Mouse (Mus musculus) left cerebral cortex, adult 6 months (tissue): Measurements from ENCODE around the gene H2-M10.3. TPM values are rescaled to one million over a fixed set of nuclear protein-coding genes. Genes with fewer than 3 reads are reported as not detected.

Experiments used
- long read RNA-seq, 2 experiments: library from polyadenylated mRNA; unstranded; transcript quantifications; one replicate each; pipeline ENCODE4 v2.0.0; 2019 to 2020
- polyA plus RNA-seq: library from polyadenylated mRNA; unstranded; fragments of <200 nt; fragmentation: Nextera tagmentation; gene quantifications from 2 replicates; pipeline ENCODE4 v1.2.3, GENCODE M21; 2021

Gene H2-M10.3
- not detected in 2 replicates for polyA plus RNA-seq
- long read RNA-seq, experiment 1, result 0 reads
- long read RNA-seq, experiment 2, result 0 reads

DNA sequence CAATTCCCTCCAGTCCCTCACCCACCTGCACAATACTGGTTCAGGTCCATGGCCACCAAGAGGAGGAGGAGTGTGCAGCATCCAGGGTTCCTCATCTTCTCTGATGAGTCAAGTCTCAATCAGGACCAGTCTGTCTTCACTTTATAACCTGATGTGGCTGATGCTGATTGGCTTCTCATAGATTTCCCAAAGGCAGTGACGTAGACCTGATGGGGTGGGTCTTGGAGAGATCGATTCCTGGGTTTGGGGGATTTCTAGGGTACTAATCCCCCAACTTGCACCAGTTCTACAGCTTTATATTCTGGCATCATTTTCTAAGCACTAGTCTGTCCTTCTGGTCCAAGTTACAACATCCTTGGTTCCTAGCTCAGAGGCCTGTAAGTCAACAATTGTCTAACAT is at the start of gene H2-M10.3:
Gene H2-M10.3 (minus strand): TSS at position 101 of the 400 bp plus-strand sequence.

DNA sequence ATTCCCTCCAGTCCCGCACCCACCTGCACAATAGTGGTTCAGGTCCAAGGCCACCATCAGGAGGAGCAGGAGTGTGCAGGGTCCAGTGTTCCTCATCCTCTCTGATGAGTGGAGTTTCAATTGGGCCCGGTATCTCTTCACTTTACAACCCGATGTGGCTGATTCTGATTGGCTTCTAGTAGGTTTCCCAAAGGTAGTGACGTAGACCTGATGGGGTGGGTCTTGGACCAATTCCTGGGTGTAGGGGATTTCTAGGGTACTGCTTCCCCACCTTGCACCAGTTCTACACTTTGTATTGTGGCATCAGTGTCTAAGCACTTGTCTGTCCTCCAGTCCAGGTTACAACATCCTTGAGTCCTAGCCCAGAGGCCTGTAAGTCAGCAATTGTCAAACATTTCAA is 42.2 kb downstream of the H2-M10.3 start, which contains the start of gene H2-M10.1:
Gene H2-M10.1 (minus strand): TSS at position 101 of the 400 bp plus-strand sequence.

Other genes with a start within 250 kb of the H2-M10.3 start
- gene Gm19684, start 246.7 kb downstream of the H2-M10.3 start, polyA plus RNA-seq, result 0.06 TPM in 1 of 2 replicates, not detected in the other
- gene Gm7030, start 239.0 kb downstream of the H2-M10.3 start, polyA plus RNA-seq, result not detected in 2 replicates
- gene Gm8909, start 199.9 kb downstream of the H2-M10.3 start, polyA plus RNA-seq, result 0.39 TPM in 1 of 2 replicates, not detected in the other
- not detected in 2 replicates for gene H2-T3, start 178.1 kb downstream of the H2-M10.3 start, polyA plus RNA-seq
- gene Rpp21, start 110.3 kb downstream of the H2-M10.3 start, polyA plus RNA-seq, result 107 and 115 TPM in 2 replicates
- gene Trim39, start 96.2 kb downstream of the H2-M10.3 start, polyA plus RNA-seq, result 3.7 and 4.7 TPM in 2 replicates
- not detected in 2 replicates for gene H2-M10.2, start 81.9 kb downstream of the H2-M10.3 start, polyA plus RNA-seq
- gene H2-M10.1, start 42.3 kb downstream of the H2-M10.3 start, polyA plus RNA-seq, result not detected in 2 replicates
- not detected in 2 replicates for gene H2-M10.4, start 93.9 kb upstream of the H2-M10.3 start, polyA plus RNA-seq
- not detected in 2 replicates for gene H2-M11, start 178.7 kb upstream of the H2-M10.3 start, polyA plus RNA-seq